Mouse (Mus musculus): ENCODE data around the gene Ccar1.
"Not testable (repeated sequence)": the region's sequence is repeated elsewhere in the genome, so short reads cannot be mapped to it uniquely, and the experiment has no call there.

Gene Ccar1

GRCm38 (mm10) chr10:62792177-62793090 is at the start of gene Ccar1:
Ccar1 (minus strand) TSS chr10:62792286.
- DNase-seq (ENCODE audit: extremely low read depth, insufficient read length, low spot score), result peak; percentile 99

DNA sequence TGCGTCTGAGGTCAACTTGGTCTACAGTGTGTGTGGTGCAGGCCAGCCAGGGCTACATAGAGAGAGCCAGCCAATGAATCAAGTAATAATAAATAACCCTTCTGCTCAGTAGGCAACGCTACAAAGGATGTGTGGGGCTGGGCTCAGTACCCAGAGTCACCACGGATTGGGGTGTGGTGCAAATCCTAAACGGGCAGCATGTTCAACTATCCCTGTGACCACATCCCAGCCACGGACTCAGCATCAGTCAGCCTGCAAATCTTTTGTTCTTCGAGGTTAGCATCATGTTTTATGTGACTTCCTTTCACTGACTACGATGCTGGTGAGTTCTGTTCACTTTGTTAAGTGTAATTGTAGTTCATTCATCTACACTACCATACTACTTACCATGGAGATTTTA is 48.6 kb upstream of the Ccar1 start:
- no peak for DNase-seq (ENCODE audit: extremely low read depth, insufficient read length, low spot score)

- no peak for DNase-seq (ENCODE audit: extremely low read depth, insufficient read length, low spot score)
These were observed 45.9 kb upstream of the Ccar1 start for GRCm38 (mm10) chr10:62837987-62838386.

GRCm38 (mm10) chr10:62832783-62833182 is 40.7 kb upstream of the Ccar1 start:
- no peak for DNase-seq (ENCODE audit: extremely low read depth, insufficient read length, low spot score)

- no peak for DNase-seq (ENCODE audit: extremely low read depth, insufficient read length, low spot score)
These were observed 39.5 kb upstream of the Ccar1 start for GRCm38 (mm10) chr10:62831546-62831945.

GRCm38 (mm10) chr10:62824474-62824873 is 32.4 kb upstream of the Ccar1 start:
- no peak for DNase-seq (ENCODE audit: extremely low read depth, insufficient read length, low spot score)

- DNase-seq (ENCODE audit: extremely low read depth, insufficient read length, low spot score), result no peak
These were observed 31.3 kb upstream of the Ccar1 start for GRCm38 (mm10) chr10:62823431-62823830.

- no peak for DNase-seq (ENCODE audit: extremely low read depth, insufficient read length, low spot score)
These were observed 17.9 kb upstream of the Ccar1 start for GRCm38 (mm10) chr10:62810010-62810409.

GRCm38 (mm10) chr10:62808766-62809165 is 16.7 kb upstream of the Ccar1 start:
- DNase-seq (ENCODE audit: extremely low read depth, insufficient read length, low spot score), result no peak

DNA sequence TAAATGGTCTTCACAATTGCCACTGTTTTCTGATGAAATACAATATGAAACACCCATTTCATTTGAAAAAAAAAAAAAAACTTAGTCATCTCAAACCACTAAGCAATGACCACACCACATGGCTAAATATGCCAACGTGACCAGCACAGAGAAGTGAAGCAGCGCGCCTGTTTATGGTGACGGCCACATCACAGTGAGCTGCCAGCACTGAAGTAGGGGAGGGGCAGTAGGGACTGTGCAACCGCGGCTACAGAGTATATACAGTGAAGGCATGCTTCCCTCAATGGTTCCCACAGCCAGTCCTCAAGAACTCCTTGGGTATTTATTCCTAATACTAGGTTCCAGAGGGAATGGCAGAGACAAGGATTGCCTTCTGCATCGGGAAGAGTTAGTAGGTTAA is 16.2 kb upstream of the Ccar1 start:
- DNase-seq (ENCODE audit: extremely low read depth, insufficient read length, low spot score), result peak; percentile 48

DNA sequence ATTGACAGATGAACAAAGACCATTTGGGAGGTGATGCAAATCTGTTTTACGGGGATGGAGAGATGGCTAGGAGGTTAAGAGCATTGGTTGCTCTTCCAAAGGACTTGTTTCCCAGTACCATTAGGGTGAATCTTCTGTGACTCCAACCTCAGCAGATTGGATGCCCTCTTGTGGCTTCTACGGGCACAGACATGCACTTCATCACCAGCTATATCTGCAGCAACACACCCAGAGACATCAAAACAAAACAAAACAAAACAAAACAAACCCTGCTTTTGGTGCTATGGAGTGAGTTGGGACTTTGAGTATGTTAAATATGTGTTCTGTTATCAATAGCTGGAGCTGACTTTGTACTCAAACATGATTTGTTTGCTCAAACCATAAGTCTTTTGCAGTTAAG is 12.0 kb upstream of the Ccar1 start:
- DNase-seq (ENCODE audit: extremely low read depth, insufficient read length, low spot score), result no peak

DNA sequence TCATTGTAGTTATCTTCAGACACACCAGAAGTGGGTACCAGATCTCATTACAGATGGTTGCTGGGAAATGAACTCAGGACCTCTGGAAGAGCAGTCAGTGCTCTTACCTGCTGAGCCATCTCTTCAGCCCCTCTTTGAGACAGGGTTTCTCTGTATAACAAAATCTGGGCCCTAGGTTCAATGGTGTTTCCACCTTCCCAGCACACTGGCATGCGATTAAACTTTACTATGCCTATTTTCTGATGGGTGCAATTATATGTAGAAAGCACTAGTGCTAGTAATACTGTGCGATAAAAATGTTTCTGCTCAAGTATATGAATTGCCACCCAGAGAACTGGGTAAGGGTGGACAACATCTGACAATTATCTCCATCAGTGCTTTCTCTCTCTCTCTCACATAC is 11.2 kb upstream of the Ccar1 start:
- no peak for DNase-seq (ENCODE audit: extremely low read depth, insufficient read length, low spot score)

GRCm38 (mm10) chr10:62794221-62794620 is 2.1 kb upstream of the Ccar1 start:
- no peak for DNase-seq (ENCODE audit: extremely low read depth, insufficient read length, low spot score)

DNA sequence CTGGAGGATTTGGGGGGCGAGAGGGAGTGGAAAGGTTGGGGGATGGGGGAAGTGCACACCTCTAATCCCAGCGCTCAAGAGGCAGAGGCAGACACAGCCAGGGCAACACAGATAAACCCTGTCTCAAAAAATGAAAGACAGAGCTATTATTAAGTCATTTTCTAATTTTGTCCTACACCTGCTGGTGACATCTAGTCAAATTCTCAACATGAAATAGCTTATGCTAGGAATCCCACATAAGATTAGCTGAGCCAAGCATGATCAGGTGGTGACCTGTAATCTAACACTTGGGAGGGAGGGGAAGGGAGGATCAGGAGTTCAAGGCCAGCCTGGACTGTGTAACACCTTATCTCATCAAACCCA is 986 bp upstream of the Ccar1 start:
- DNase-seq (ENCODE audit: extremely low read depth, insufficient read length, low spot score), result no peak

DNA sequence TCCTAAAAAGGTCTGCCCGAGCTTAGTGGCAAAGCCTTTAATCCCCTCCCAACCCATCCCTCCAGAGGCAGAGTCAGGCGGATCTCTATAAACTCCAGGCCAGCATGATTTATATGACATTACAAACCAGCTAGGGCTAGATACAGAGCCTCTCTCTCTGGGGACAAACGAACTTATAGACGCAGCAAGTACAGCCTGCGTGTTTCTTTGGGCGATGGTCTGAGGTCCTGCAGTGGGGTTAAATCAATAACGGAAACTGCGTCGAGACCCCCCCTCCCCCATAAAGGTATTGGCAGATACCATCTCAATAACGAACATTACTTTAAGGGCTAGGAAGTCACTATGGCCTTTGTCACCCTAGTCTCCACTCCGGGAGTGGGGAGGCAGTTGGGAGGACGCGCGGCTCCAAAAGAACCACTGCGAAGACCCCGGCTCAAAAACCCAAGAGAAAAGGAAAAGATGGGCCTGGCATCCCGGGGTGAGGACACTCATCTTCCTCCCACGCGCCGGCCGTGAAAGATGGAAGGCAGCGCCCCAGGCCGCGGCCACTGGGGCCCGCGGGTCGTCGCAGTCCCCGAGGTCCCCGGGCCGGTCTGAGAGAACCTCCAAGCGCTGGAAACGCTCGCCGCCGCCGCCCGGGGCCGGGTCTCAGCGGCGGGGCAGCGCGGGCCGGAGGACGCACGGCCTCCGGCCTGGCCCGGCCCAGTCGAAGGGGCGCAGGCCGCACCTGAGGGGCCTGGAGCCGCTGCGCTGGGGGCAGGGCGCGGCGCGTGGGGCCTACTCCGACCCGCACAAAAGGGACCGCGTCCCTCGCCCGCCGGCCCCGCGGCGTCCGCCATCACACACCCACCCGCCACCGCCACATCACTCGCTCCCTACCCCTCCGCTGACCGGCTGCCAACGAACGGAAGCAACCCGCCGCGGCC is 572 bp downstream of the Ccar1 start:
- no peak for DNase-seq (ENCODE audit: extremely low read depth, insufficient read length, low spot score)

DNA sequence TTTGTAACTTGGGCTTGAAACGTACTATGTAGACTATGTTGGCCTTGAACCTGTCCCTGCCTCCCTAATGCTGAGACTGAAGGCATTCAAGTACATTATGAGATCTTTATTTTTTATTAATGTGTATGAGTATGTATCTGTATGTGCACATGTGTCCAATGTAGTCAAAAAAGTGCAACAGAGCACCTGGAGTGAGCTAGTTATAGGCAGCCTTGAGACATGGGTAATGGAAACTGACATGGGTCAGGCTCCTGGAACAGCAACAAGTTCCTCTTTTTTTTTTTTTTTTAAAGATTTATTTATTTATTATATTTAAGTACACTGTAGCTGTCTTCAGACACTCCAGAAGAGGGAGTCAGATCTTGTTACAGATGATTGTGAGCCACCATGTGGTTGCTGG is 10.3 kb downstream of the Ccar1 start:
- not testable (repeated sequence) for DNase-seq (ENCODE audit: extremely low read depth, insufficient read length, low spot score)

DNA sequence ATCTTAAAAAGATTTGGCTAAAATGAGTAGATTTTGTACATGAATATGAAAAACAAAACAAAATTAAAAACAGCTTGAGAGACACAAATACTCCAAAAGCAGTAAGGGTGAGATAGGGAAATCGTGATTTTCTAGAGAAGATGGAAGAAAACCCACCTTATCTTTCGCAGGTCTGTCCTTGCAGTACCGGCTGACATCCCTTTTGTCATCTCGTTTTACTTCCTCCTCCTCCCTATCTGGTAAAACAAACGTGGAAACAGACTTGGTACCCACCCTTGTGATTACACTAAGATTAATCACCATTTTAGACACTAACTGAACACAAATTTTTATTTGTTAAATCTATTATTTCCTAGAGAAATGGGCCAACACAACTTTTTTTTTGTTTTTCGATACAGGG is 41.3 kb downstream of the Ccar1 start:
- no peak for DNase-seq (ENCODE audit: extremely low read depth, insufficient read length, low spot score)

GRCm38 (mm10) chr10:62739961-62740737 is 51.9 kb downstream of the Ccar1 start:
- DNase-seq (ENCODE audit: extremely low read depth, insufficient read length, low spot score), result no peak

DNA sequence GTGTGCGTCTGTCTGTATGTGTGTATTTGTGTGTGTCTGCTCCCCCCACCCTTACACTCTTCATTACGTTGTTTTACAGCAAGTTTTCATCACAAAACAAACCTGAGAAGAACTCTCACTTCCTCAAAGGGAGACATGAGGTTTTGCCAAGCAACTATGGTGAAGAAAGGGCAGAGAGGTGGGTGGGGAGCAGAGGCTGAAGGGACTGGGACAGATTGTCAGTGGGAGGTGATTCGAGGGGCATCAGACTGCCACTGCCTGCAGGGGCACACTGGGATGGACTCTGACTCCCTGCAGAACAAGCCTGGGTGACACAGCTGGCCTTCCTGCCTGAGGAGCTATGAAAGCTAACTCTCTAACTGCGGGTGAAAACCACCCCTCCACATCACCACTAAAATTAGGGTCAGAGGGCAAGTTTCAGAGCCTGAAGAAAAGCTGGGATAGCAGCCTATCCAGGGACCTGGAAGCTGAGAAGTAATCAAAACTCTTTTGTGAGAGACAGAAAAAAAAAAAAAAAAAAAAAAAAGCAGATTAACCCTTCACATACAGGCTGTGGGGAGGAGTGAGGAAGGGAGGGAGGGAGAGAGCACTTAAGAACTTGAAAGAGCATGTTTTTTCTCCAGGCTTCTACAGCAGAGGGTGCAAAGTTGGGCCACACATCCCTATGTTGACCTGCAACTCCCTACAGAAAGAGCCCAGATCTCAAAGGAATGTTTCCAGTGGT is 55.0 kb downstream of the Ccar1 start:
- DNase-seq (ENCODE audit: extremely low read depth, insufficient read length, low spot score), result no peak

GRCm38 (mm10) chr10:62730826-62731225 is 61.3 kb downstream of the Ccar1 start:
- DNase-seq (ENCODE audit: extremely low read depth, insufficient read length, low spot score), result no peak

Measured in 3134 (cell line).